Mouse (Mus musculus) activated CD4-positive, CD25-positive, alpha-beta regulatory T cell (primary cell): ENCODE data around the gene Bcl7b. TPM values are rescaled to one million over a fixed set of nuclear protein-coding genes. Genes with fewer than 3 reads are reported as not detected.

Experiments used
- polyA plus RNA-seq, 2 experiments: library from polyadenylated mRNA; unstranded; fragments of 100-300 nt; shearing (Covaris generic); gene quantifications; one replicate each; pipeline ENCODE4 v1.2.1; 2017

Gene Bcl7b
- 10 to 100 TPM; 82.5 to 84.2 TPM for polyA plus RNA-seq

GRCm38 (mm10) chr5:135168063-135169062, at the start of gene Bcl7b:
TSS of gene Bcl7b (plus strand) at chr5:135168283.

GRCm38 (mm10) chr5:135149053-135149819, 18.8 kb upstream of the Bcl7b start, which contains the start of gene Tbl2:
TSS of gene Tbl2 (plus strand) at chr5:135149657.

GRCm38 (mm10) chr5:135186621-135187348, 18.7 kb downstream of the Bcl7b start, which contains the start of gene Baz1b:
TSS of gene Baz1b (plus strand) at chr5:135187264.

Other genes with a start within 250 kb of the Bcl7b start
- gene Mettl27, start 235.9 kb upstream of the Bcl7b start, polyA plus RNA-seq: 10 to 100 TPM; 11.0 to 18.6 TPM
- under 1 TPM in 1 of 2 experiments, not detected in 1; 0.57 TPM for gene Cldn4, start 221.3 kb upstream of the Bcl7b start, polyA plus RNA-seq
- not detected for gene Cldn3, start 182.1 kb upstream of the Bcl7b start, polyA plus RNA-seq
- gene Abhd11, start 159.1 kb upstream of the Bcl7b start, polyA plus RNA-seq: 10 to 100 TPM; 43.2 to 91.7 TPM
- gene Stx1a, start 144.8 kb upstream of the Bcl7b start, polyA plus RNA-seq: 10 to 100 TPM in 1 of 2 experiments, 1 to 10 TPM in 1; 9.5 to 15.9 TPM
- gene Dnajc30, start 104.1 kb upstream of the Bcl7b start, polyA plus RNA-seq: 10 to 100 TPM; 16.8 to 24.4 TPM
- 100 to 1,000 TPM in 1 of 2 experiments, 10 to 100 TPM in 1; 76.2 to 111 TPM for gene Bud23, start 103.3 kb upstream of the Bcl7b start, polyA plus RNA-seq
- not detected for gene Vps37d, start 90.0 kb upstream of the Bcl7b start, polyA plus RNA-seq
- under 1 TPM; 0.18 to 0.43 TPM for gene Mlxipl, start 78.4 kb upstream of the Bcl7b start, polyA plus RNA-seq
- 10 to 100 TPM; 12.8 to 16.5 TPM for gene Tbl2, start 18.6 kb upstream of the Bcl7b start, polyA plus RNA-seq
- gene Baz1b, start 19.0 kb downstream of the Bcl7b start, polyA plus RNA-seq: 10 to 100 TPM; 31.2 to 45.4 TPM
- under 1 TPM in 1 of 2 experiments, not detected in 1; 0.20 TPM for gene Fzd9, start 82.9 kb downstream of the Bcl7b start, polyA plus RNA-seq
- under 1 TPM in 1 of 2 experiments, not detected in 1; 0.18 TPM for gene Fkbp6, start 181.8 kb downstream of the Bcl7b start, polyA plus RNA-seq
- gene Trim50, start 185.0 kb downstream of the Bcl7b start, polyA plus RNA-seq: under 1 TPM in 1 of 2 experiments, not detected in 1; 0.08 TPM
- 10 to 100 TPM; 24.8 to 35.7 TPM for gene Nsun5, start 201.7 kb downstream of the Bcl7b start, polyA plus RNA-seq
- gene Pom121, start 226.3 kb downstream of the Bcl7b start, polyA plus RNA-seq: 10 to 100 TPM; 23.7 to 31.1 TPM